Mouse (Mus musculus) heart, embryonic 16.5 days (tissue): Measurements from ENCODE around the gene Nectin1. TPM values are rescaled to one million over a fixed set of nuclear protein-coding genes. Genes with fewer than 3 reads are reported as not detected.

ENCODE experiments used
- ATAC-seq: fragments of 200-750 bp; cut with Nextera tagmentation; replicated peaks from 2 replicates; pipeline ENCODE4 v1.8.0; 2017; ENCODE audit warnings: moderate number of reproducible peaks; ENCODE audit not compliant: insufficient read depth, low FRiP score; ENCODE audit errors: extremely low read depth
- H3K27ac ChIP-seq: fragments of 300-500 bp; sonication (generic); 2 replicates; pipeline ENCODE4 v1.5.1; 2014; ENCODE audit warnings: mild to moderate bottlenecking, low read length, control low read depth, moderate library complexity
- H3K27me3 ChIP-seq: fragments of 300-500 bp; sonication (generic); 2 replicates; pipeline ENCODE4 v1.6.1; 2014; ENCODE audit warnings: low read length, mixed read lengths; ENCODE audit not compliant: control insufficient read depth, insufficient read depth
- H3K36me3 ChIP-seq: fragments of 300-500 bp; sonication (generic); 2 replicates; pipeline ENCODE4 v1.6.1; 2014; ENCODE audit not compliant: control insufficient read depth, insufficient read depth
- H3K4me1 ChIP-seq: fragments of 300-500 bp; sonication (generic); 2 replicates; pipeline ENCODE4 v1.6.1; 2014; ENCODE audit warnings: low read length, mixed read lengths; ENCODE audit not compliant: control insufficient read depth, insufficient read depth
- H3K4me2 ChIP-seq: fragments of 300-500 bp; sonication (generic); 2 replicates; pipeline ENCODE4 v1.6.1; 2014; ENCODE audit warnings: low read depth, mild to moderate bottlenecking, control low read depth, low read length
- H3K4me3 ChIP-seq: fragments of 300-500 bp; sonication (generic); 2 replicates; pipeline ENCODE4 v1.5.1; 2014; ENCODE audit warnings: mild to moderate bottlenecking, control low read depth, low read length
- H3K9ac ChIP-seq: fragments of 300-500 bp; sonication (generic); 2 replicates; pipeline ENCODE4 v1.6.1; 2014; ENCODE audit warnings: low read length, control low read depth
- H3K9me3 ChIP-seq: fragments of 300-500 bp; sonication (generic); replicated peaks from 2 replicates; pipeline ENCODE4 v1.6.1; 2016; ENCODE audit warnings: low read length; ENCODE audit not compliant: control insufficient read depth
- WGBS: fragments of 180-500 bp; shearing (Covaris S2); extraction: QIAGEN DNeasy Blood & Tissue Kit; methylation state at CpG from one replicate; pipeline ENCODE4 v1.1.7; 2014; 5-methylcytosine and 5-hydroxymethylcytosine counted together
- polyA plus RNA-seq: library from polyadenylated mRNA; unstranded; fragments of >200 nt; fragmentation: Nextera tagmentation; extraction: Ambion mirVana; gene quantifications from 2 replicates; pipeline ENCODE4 v1.2.1, GENCODE M21; 2015

The Nectin1 gene
- polyA plus RNA-seq, 1 experiment from 2014 or later = 2.0 TPM

GRCm38 (mm10) chr9:43780883-43781282 lies 37.1 kb downstream of the Nectin1 start:
- 55% methylated on average over 8 of the region's 8 CpGs for WGBS
- Histone ChIP-seq H3K36me3 (no peaks in the 10 kb centered on the region), H3K27me3 (no peaks in the 10 kb centered on the region), H3K4me1 (0 out of 2 replicates have a peak, but pooled peaks cover 2% of the 10 kb centered on the region), H3K4me3 (no peak overlapping the region), H3K4me2 (no peak overlapping the region), H3K9ac (no peak overlapping the region), H3K27ac (no peak overlapping the region), H3K9me3 (no peaks in the 10 kb centered on the region)
- ATAC-seq = no peak

- H3K36me3 ChIP-seq = no peaks in the 10 kb centered on the region
- 53% methylated on average over 5 of the region's 5 CpGs for WGBS
- H3K4me3 ChIP-seq = no peak overlapping the region
- no peak overlapping the region for H3K4me2 ChIP-seq
- no peak overlapping the region for H3K9ac ChIP-seq
- H3K9me3 ChIP-seq = no peaks in the 10 kb centered on the region
- H3K4me1 ChIP-seq = 0 out of 2 replicates have a peak, but pooled peaks cover 2% of the 10 kb centered on the region
- H3K27ac ChIP-seq = no peak overlapping the region
- ATAC-seq = no peak
- H3K27me3 ChIP-seq = no peaks in the 10 kb centered on the region
Measured at GRCm38 (mm10) chr9:43782401-43782800, 38.6 kb downstream of the Nectin1 start.

DNA sequence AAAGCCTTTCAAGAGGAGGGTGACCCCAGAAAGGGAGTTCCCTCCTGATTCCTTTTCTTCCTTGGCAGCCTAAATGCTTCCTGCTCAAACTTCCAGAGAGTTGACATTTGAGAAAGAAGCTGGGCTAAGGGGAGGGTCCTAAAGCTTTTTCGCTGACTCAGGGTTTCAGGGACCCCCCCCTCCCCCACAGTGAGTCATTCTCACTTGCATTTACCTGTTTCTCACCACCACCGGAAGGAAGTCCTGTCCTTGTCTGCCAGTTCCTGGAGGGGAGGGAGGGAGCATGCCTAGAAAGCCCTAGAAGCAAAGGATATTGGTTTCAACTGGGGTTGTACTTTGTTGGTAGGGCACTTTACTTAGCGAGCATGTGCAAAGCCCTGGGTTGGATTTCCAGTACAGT lies 40.2 kb downstream of the Nectin1 start:
- Histone ChIP-seq H3K4me2 (no peak overlapping the region), H3K9ac (no peak overlapping the region), H3K27ac (no peak overlapping the region), H3K9me3 (no peaks in the 10 kb centered on the region), H3K4me3 (no peak overlapping the region), H3K4me1 (no peaks in the 10 kb centered on the region), H3K27me3 (no peaks in the 10 kb centered on the region), H3K36me3 (no peaks in the 10 kb centered on the region)
- WGBS = 58% methylated on average over 3 of the region's 3 CpGs
- no peak for ATAC-seq

- ATAC-seq = no peak
- Histone ChIP-seq H3K36me3 (no peaks in the 10 kb centered on the region), H3K9ac (no peak overlapping the region), H3K27me3 (no peaks in the 10 kb centered on the region), H3K4me1 (no peaks in the 10 kb centered on the region), H3K27ac (no peak overlapping the region), H3K9me3 (no peaks in the 10 kb centered on the region), H3K4me3 (no peak overlapping the region), H3K4me2 (no peak overlapping the region)
- WGBS = 71% methylated on average over 13 of the region's 13 CpGs
Measured at GRCm38 (mm10) chr9:43784841-43785240, 41.1 kb downstream of the Nectin1 start.

DNA sequence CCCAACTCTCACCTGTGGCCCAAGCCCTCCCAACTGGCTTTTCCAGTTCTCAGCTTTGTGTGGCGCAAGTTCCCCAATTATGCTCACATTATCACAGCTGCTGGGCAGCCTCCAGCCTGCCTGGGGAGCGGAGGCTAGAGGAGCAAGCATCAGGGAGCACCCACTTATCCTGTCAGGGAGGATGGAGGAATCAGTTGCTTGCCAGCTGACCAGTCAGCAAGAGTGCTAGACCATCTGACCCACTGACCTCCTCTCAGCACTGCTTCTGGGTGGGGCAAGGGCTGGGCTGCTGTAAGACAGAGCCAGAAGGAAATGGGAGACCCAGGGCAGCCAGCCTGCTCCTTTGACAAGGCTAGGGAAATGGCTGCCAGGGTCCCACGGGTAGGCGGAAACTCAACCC lies 43.8 kb downstream of the Nectin1 start:
- WGBS = 71% methylated on average over 4 of the region's 4 CpGs
- ATAC-seq = no peak
- no peaks in the 10 kb centered on the region for H3K36me3 ChIP-seq
- H3K9ac ChIP-seq = no peak overlapping the region
- no peak overlapping the region for H3K4me3 ChIP-seq
- no peaks in the 10 kb centered on the region for H3K27me3 ChIP-seq
- H3K4me2 ChIP-seq = no peak overlapping the region
- no peaks in the 10 kb centered on the region for H3K4me1 ChIP-seq
- H3K9me3 ChIP-seq = no peaks in the 10 kb centered on the region
- H3K27ac ChIP-seq = no peak overlapping the region

DNA sequence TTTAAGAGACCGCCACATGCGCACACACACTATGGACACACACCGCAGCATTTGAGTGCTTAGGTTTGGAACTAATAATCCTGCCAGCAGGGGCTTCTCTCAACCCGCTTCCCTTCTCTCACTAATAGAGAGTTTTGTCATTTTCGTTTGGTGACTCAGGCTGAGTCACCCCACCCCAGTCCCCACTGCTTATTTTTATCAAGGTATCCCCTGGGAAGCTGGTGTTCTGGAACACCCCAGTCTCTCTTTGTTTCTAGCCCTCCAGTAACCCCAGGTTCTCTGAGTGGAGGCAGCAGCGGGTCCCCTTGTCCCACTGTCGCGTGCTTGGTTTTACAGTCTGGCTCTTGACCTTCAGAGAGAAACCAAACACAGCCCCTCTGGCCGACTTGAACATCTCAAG lies 48.9 kb downstream of the Nectin1 start:
- Histone ChIP-seq H3K36me3 (no peaks in the 10 kb centered on the region), H3K4me1 (0 out of 2 replicates have a peak, but pooled peaks cover 3% of the 10 kb centered on the region), H3K9ac (no peak overlapping the region), H3K4me3 (no peak overlapping the region), H3K27ac (no peak overlapping the region), H3K27me3 (no peaks in the 10 kb centered on the region), H3K4me2 (no peak overlapping the region), H3K9me3 (no peaks in the 10 kb centered on the region)
- 83% methylated on average over 9 of the region's 9 CpGs for WGBS
- ATAC-seq = no peak

GRCm38 (mm10) chr9:43793411-43793810 lies 49.6 kb downstream of the Nectin1 start:
- H3K9me3 ChIP-seq = no peaks in the 10 kb centered on the region
- no peak for ATAC-seq
- no peak overlapping the region for H3K27ac ChIP-seq
- 0 out of 2 replicates have a peak, but pooled peaks cover 3% of the 10 kb centered on the region for H3K4me1 ChIP-seq
- H3K4me2 ChIP-seq = no peak overlapping the region
- H3K9ac ChIP-seq = no peak overlapping the region
- 57% methylated on average over 3 of the region's 3 CpGs for WGBS
- H3K36me3 ChIP-seq = no peaks in the 10 kb centered on the region
- H3K4me3 ChIP-seq = no peak overlapping the region
- no peaks in the 10 kb centered on the region for H3K27me3 ChIP-seq

- Histone ChIP-seq H3K27me3 (no peaks in the 10 kb centered on the region), H3K4me1 (0 out of 2 replicates have a peak, but pooled peaks cover 3% of the 10 kb centered on the region), H3K27ac (no peak overlapping the region), H3K36me3 (no peaks in the 10 kb centered on the region), H3K9ac (no peak overlapping the region), H3K4me2 (no peak overlapping the region), H3K9me3 (no peaks in the 10 kb centered on the region), H3K4me3 (no peak overlapping the region)
- 58% methylated on average over 3 of the region's 3 CpGs for WGBS
- ATAC-seq = no peak
Measured at GRCm38 (mm10) chr9:43796031-43796430, 52.2 kb downstream of the Nectin1 start.

GRCm38 (mm10) chr9:43796841-43797740 lies 53.3 kb downstream of the Nectin1 start:
- H3K4me1 ChIP-seq = 0 out of 2 replicates have a peak, but pooled peaks cover 3% of the 10 kb centered on the region
- 76% methylated on average over 11 of the region's 11 CpGs for WGBS
- H3K9ac ChIP-seq = no peak overlapping the region
- H3K9me3 ChIP-seq = no peaks in the 10 kb centered on the region
- H3K27ac ChIP-seq = no peak overlapping the region
- ATAC-seq = no peak
- no peak overlapping the region for H3K4me3 ChIP-seq
- H3K27me3 ChIP-seq = no peaks in the 10 kb centered on the region
- H3K36me3 ChIP-seq = no peaks in the 10 kb centered on the region
- H3K4me2 ChIP-seq = no peak overlapping the region
